Mouse (Mus musculus): Measurements from ENCODE around the gene Mrpl37. TPM values are rescaled to one million over a fixed set of nuclear protein-coding genes. Genes with fewer than 3 reads are reported as not detected.
"Not testable (repeated sequence)": the region's sequence is repeated elsewhere in the genome, so short reads cannot be mapped to it uniquely, and the experiment has no call there.

Gene Mrpl37
- polyA plus RNA-seq (2012; rRNA removed), result 181 and 182 TPM in 2 replicates

- DNase-seq (ENCODE audit: low read depth), result peak; percentile 75
These were observed at the start of gene Mrpl37, which contains the start of gene Cyb5rl for GRCm38 (mm10) chr4:107066252-107067124. Mrpl37 (minus strand) TSS chr4:107066868. Cyb5rl (plus strand) TSS chr4:107066988.

GRCm38 (mm10) chr4:107114278-107114677 lies 47.6 kb upstream of the Mrpl37 start:
- no peak for DNase-seq (ENCODE audit: low read depth)

GRCm38 (mm10) chr4:107109181-107109580 lies 42.5 kb upstream of the Mrpl37 start:
- DNase-seq (ENCODE audit: low read depth), result not testable (repeated sequence)

- DNase-seq (ENCODE audit: low read depth), result no peak
These were observed 41.6 kb upstream of the Mrpl37 start for GRCm38 (mm10) chr4:107108291-107108731.

- DNase-seq (ENCODE audit: low read depth), result no peak
These were observed 40.1 kb upstream of the Mrpl37 start for GRCm38 (mm10) chr4:107106777-107107176.

- DNase-seq (ENCODE audit: low read depth), result no peak
These were observed 35.6 kb upstream of the Mrpl37 start for GRCm38 (mm10) chr4:107102220-107102619.

- DNase-seq (ENCODE audit: low read depth), result no peak
These were observed 32.3 kb upstream of the Mrpl37 start for GRCm38 (mm10) chr4:107098791-107099525.

- DNase-seq (ENCODE audit: low read depth), result no peak
These were observed 31.7 kb upstream of the Mrpl37 start for GRCm38 (mm10) chr4:107098375-107098774.

- no peak for DNase-seq (ENCODE audit: low read depth)
These were observed 31.2 kb upstream of the Mrpl37 start for GRCm38 (mm10) chr4:107097871-107098270.

GRCm38 (mm10) chr4:107096841-107097373 lies 30.2 kb upstream of the Mrpl37 start, which contains the start of gene Cdcp2:
Cdcp2 (plus strand) TSS chr4:107096891.
- DNase-seq (ENCODE audit: low read depth), result no peak

GRCm38 (mm10) chr4:107096043-107096442 lies 29.4 kb upstream of the Mrpl37 start:
- DNase-seq (ENCODE audit: low read depth), result no peak

GRCm38 (mm10) chr4:107094484-107095187 lies 28.0 kb upstream of the Mrpl37 start:
- DNase-seq (ENCODE audit: low read depth), result no peak

GRCm38 (mm10) chr4:107091696-107092095 lies 25.0 kb upstream of the Mrpl37 start:
- no peak for DNase-seq (ENCODE audit: low read depth)

GRCm38 (mm10) chr4:107084858-107085257 lies 18.2 kb upstream of the Mrpl37 start:
- DNase-seq (ENCODE audit: low read depth), result no peak

- no peak for DNase-seq (ENCODE audit: low read depth)
These were observed 17.7 kb upstream of the Mrpl37 start for GRCm38 (mm10) chr4:107084343-107084742.

GRCm38 (mm10) chr4:107083126-107083525 lies 16.5 kb upstream of the Mrpl37 start:
- DNase-seq (ENCODE audit: low read depth), result no peak

GRCm38 (mm10) chr4:107082185-107082584 lies 15.5 kb upstream of the Mrpl37 start:
- peak; percentile 56 for DNase-seq (ENCODE audit: low read depth)

GRCm38 (mm10) chr4:107079716-107080115 lies 13.0 kb upstream of the Mrpl37 start:
- no peak for DNase-seq (ENCODE audit: low read depth)

- DNase-seq (ENCODE audit: low read depth), result no peak
These were observed 12.2 kb upstream of the Mrpl37 start for GRCm38 (mm10) chr4:107078894-107079293.

GRCm38 (mm10) chr4:107075456-107075855 lies 8.8 kb upstream of the Mrpl37 start:
- no peak for DNase-seq (ENCODE audit: low read depth)

GRCm38 (mm10) chr4:107072343-107072742 lies 5.7 kb upstream of the Mrpl37 start:
- DNase-seq (ENCODE audit: low read depth), result no peak

Measured in gonadal fat pad, adult 2 months (tissue).